Mouse (Mus musculus): ENCODE measurements around the gene Elf5.

The Elf5 gene

GRCm38 (mm10) chr2:103435110-103435509 is 23.6 kb downstream of the Elf5 start:
- DNase-seq (ENCODE audit: low read depth, low spot score): no peak

- no peak for DNase-seq (ENCODE audit: low read depth, low spot score)
Measured at GRCm38 (mm10) chr2:103436534-103436933, 25.0 kb downstream of the Elf5 start.

GRCm38 (mm10) chr2:103439071-103439622 is 27.7 kb downstream of the Elf5 start:
- DNase-seq (ENCODE audit: low read depth, low spot score): no peak

- DNase-seq (ENCODE audit: low read depth, low spot score): peak; percentile 57
Measured at GRCm38 (mm10) chr2:103439710-103440109, 28.2 kb downstream of the Elf5 start.

GRCm38 (mm10) chr2:103445776-103446175 is 34.3 kb downstream of the Elf5 start:
- peak; percentile 37 for DNase-seq (ENCODE audit: low read depth, low spot score)

GRCm38 (mm10) chr2:103446326-103446725 is 34.8 kb downstream of the Elf5 start:
- no peak for DNase-seq (ENCODE audit: low read depth, low spot score)

- no peak for DNase-seq (ENCODE audit: low read depth, low spot score)
Measured at GRCm38 (mm10) chr2:103448947-103449560, 37.6 kb downstream of the Elf5 start.

- no peak for DNase-seq (ENCODE audit: low read depth, low spot score)
Measured at GRCm38 (mm10) chr2:103449813-103450212, 38.3 kb downstream of the Elf5 start.

GRCm38 (mm10) chr2:103450267-103450666 is 38.8 kb downstream of the Elf5 start:
- DNase-seq (ENCODE audit: low read depth, low spot score): no peak

GRCm38 (mm10) chr2:103452550-103452949 is 41.1 kb downstream of the Elf5 start:
- no peak for DNase-seq (ENCODE audit: low read depth, low spot score)

GRCm38 (mm10) chr2:103455748-103456147 is 44.3 kb downstream of the Elf5 start:
- no peak for DNase-seq (ENCODE audit: low read depth, low spot score)

GRCm38 (mm10) chr2:103456646-103457045 is 45.2 kb downstream of the Elf5 start:
- peak; percentile 58 for DNase-seq (ENCODE audit: low read depth, low spot score)

GRCm38 (mm10) chr2:103457048-103457447 is 45.6 kb downstream of the Elf5 start:
- no peak for DNase-seq (ENCODE audit: low read depth, low spot score)

GRCm38 (mm10) chr2:103457628-103458027 is 46.1 kb downstream of the Elf5 start:
- DNase-seq (ENCODE audit: low read depth, low spot score): no peak

- no peak for DNase-seq (ENCODE audit: low read depth, low spot score)
Measured at GRCm38 (mm10) chr2:103459069-103459468, 47.6 kb downstream of the Elf5 start.

- DNase-seq (ENCODE audit: low read depth, low spot score): no peak
Measured at GRCm38 (mm10) chr2:103461210-103461609, 49.7 kb downstream of the Elf5 start.

GRCm38 (mm10) chr2:103461743-103462142 is 50.3 kb downstream of the Elf5 start:
- no peak for DNase-seq (ENCODE audit: low read depth, low spot score)

- DNase-seq (ENCODE audit: low read depth, low spot score): no peak
Measured at GRCm38 (mm10) chr2:103462746-103463145, 51.3 kb downstream of the Elf5 start.

- no peak for DNase-seq (ENCODE audit: low read depth, low spot score)
Measured at GRCm38 (mm10) chr2:103464524-103464923, 53.0 kb downstream of the Elf5 start.

GRCm38 (mm10) chr2:103465429-103465828 is 53.9 kb downstream of the Elf5 start:
- no peak for DNase-seq (ENCODE audit: low read depth, low spot score)

- no peak for DNase-seq (ENCODE audit: low read depth, low spot score)
Measured at GRCm38 (mm10) chr2:103466272-103466671, 54.8 kb downstream of the Elf5 start.

- DNase-seq (ENCODE audit: low read depth, low spot score): no peak
Measured at GRCm38 (mm10) chr2:103466984-103467588, 55.6 kb downstream of the Elf5 start.

- DNase-seq (ENCODE audit: low read depth, low spot score): no peak
Measured at GRCm38 (mm10) chr2:103473362-103473761, 61.9 kb downstream of the Elf5 start.
